Mouse (Mus musculus) kidney, postnatal 0 days (tissue): ENCODE results near the gene Pcnx2. TPM values are rescaled to one million over a fixed set of nuclear protein-coding genes. Genes with fewer than 3 reads are reported as not detected.

Experiments
- ATAC-seq: fragments of 200-750 bp; cut with Nextera tagmentation; replicated peaks from 2 replicates; pipeline ENCODE4 v1.8.0; 2017; ENCODE audit warnings: low read depth, moderate number of reproducible peaks, moderate TSS enrichment, moderate library complexity; ENCODE audit not compliant: low FRiP score
- DNase-seq: peaks from one replicate; pipeline ENCODE4 v3.0.0-alpha.2; 2016; ENCODE audit warnings: low spot score
- H3K27ac ChIP-seq: fragments of 300-500 bp; sonication (generic); 2 replicates; pipeline ENCODE4 v1.5.1; 2014; ENCODE audit warnings: mild to moderate bottlenecking
- H3K27me3 ChIP-seq: fragments of 300-500 bp; sonication (generic); 2 replicates; pipeline ENCODE4 v1.6.1; 2014; ENCODE audit warnings: low read length, mixed read lengths; ENCODE audit not compliant: insufficient read depth
- H3K36me3 ChIP-seq: fragments of 300-500 bp; sonication (generic); 2 replicates; pipeline ENCODE4 v1.6.1; 2014; ENCODE audit warnings: low read length, mixed read lengths; ENCODE audit not compliant: insufficient read depth
- H3K4me1 ChIP-seq: fragments of 300-500 bp; sonication (generic); replicated peaks from 2 replicates; pipeline ENCODE4 v1.6.1; 2014; ENCODE audit warnings: antibody characterized with exemption, low read length, mixed read lengths; ENCODE audit not compliant: insufficient read depth
- H3K4me2 ChIP-seq: fragments of 300-500 bp; sonication (generic); 2 replicates; pipeline ENCODE4 v1.6.1; 2014; ENCODE audit warnings: mild to moderate bottlenecking, low read length, moderate library complexity, mixed read lengths
- H3K4me3 ChIP-seq: fragments of 300-500 bp; sonication (generic); replicated peaks from 2 replicates; pipeline ENCODE4 v1.5.1; 2014; ENCODE audit warnings: low read depth, low read length
- H3K9ac ChIP-seq: fragments of 300-500 bp; sonication (generic); 2 replicates; pipeline ENCODE4 v1.6.1; 2014; ENCODE audit warnings: low read depth, low read length
- H3K9me3 ChIP-seq: fragments of 300-500 bp; sonication (generic); replicated peaks from 2 replicates; pipeline ENCODE4 v1.6.1; 2016; ENCODE audit warnings: low read length, inconsistent platforms, mixed read lengths
- CTCF ChIP-seq: IDR thresholded peaks from 2 replicates; pipeline ENCODE4 v1.5.1; 2016; ENCODE audit warnings: antibody characterized with exemption, low read depth, mild to moderate bottlenecking, moderate library complexity
- WGBS: fragments of 180-500 bp; shearing (Covaris S2); extraction: QIAGEN DNeasy Blood & Tissue Kit; methylation state at CpG from one replicate; pipeline ENCODE4 v1.1.7; 2014; 5-methylcytosine and 5-hydroxymethylcytosine counted together
- polyA plus RNA-seq: library from polyadenylated mRNA; unstranded; fragments of >200 nt; fragmentation: Nextera tagmentation; extraction: Ambion mirVana; gene quantifications from 2 replicates; pipeline ENCODE4 v1.2.1, GENCODE M21; 2015

The Pcnx2 gene
- polyA plus RNA-seq, 1 experiment from 2014 or later = 0.13 TPM

GRCm38 (mm10) chr8:125913206-125913605 lies 15.1 kb upstream of the Pcnx2 start:
- Histone ChIP-seq H3K36me3 (no peaks in the 10 kb centered on the region), H3K4me1 (0 out of 2 replicates have a peak, but pooled peaks cover 3% of the 10 kb centered on the region), H3K9me3 (no peaks in the 10 kb centered on the region), H3K27ac (0 out of 2 replicates have a peak overlapping the region, but pooled peaks have one; percentile 16), H3K4me2 (peak overlapping the region; percentile 95), H3K9ac (no peak overlapping the region), H3K4me3 (no peak overlapping the region), H3K27me3 (peaks cover 19% of the 10 kb centered on the region)
- DNase-seq (no peak), ATAC-seq (no peak)
- WGBS = 77% methylated on average over 4 of the region's 4 CpGs
- TF ChIP-seq CTCF = no peak

GRCm38 (mm10) chr8:125911229-125911580 lies 13.1 kb upstream of the Pcnx2 start:
- Histone ChIP-seq H3K27ac (peak overlapping the region; percentile 54), H3K9ac (peak overlapping the region; percentile 74)

GRCm38 (mm10) chr8:125910365-125911228 lies 12.5 kb upstream of the Pcnx2 start, which contains the start of gene Map3k21:
Map3k21 (plus strand) TSS chr8:125910450.
- peak; percentile 59 for ATAC-seq
- peak; percentile 28 for DNase-seq
- no peaks in the 10 kb centered on the region for H3K36me3 ChIP-seq
- H3K27ac ChIP-seq = peak within 1 kb of the TSS; percentile 54
- H3K4me2 ChIP-seq = peak within 1 kb of the TSS; percentile 95
- WGBS = under 1% methylated on average over 88 of the region's 93 CpGs
- peaks cover 19% of the 10 kb centered on the region for H3K27me3 ChIP-seq
- no peak for TF ChIP-seq CTCF
- peak within 1 kb of the TSS; percentile 74 for H3K9ac ChIP-seq
- H3K9me3 ChIP-seq = no peaks in the 10 kb centered on the region
- H3K4me3 ChIP-seq = peak within 1 kb of the TSS; percentile 62
- H3K4me1 ChIP-seq = no peaks in the 10 kb centered on the region

More at GRCm38 (mm10) chr8:125911229-125911580, 13.1 kb upstream of the Pcnx2 start:
- H3K4me2 ChIP-seq = peak overlapping the region; percentile 95
- no peak for TF ChIP-seq CTCF
- 1% methylated on average over 31 of the region's 31 CpGs for WGBS
- peak overlapping the region; percentile 62 for H3K4me3 ChIP-seq
- H3K27me3 ChIP-seq = peaks cover 19% of the 10 kb centered on the region
- ATAC-seq (no peak), DNase-seq (no peak)
- no peaks in the 10 kb centered on the region for H3K9me3 ChIP-seq
- no peaks in the 10 kb centered on the region for H3K36me3 ChIP-seq
- no peaks in the 10 kb centered on the region for H3K4me1 ChIP-seq

- Histone ChIP-seq H3K9me3 (no peaks in the 10 kb centered on the region), H3K36me3 (no peaks in the 10 kb centered on the region), H3K4me3 (peak overlapping the region; percentile 62), H3K9ac (peak overlapping the region; percentile 41; the same call in 1 of the 2 replicates), H3K27ac (peak overlapping the region; percentile 54), H3K4me2 (peak overlapping the region; percentile 95), H3K4me1 (no peaks in the 10 kb centered on the region), H3K27me3 (peaks cover 19% of the 10 kb centered on the region)
- no peak for TF ChIP-seq CTCF
- 3% methylated on average over 30 of the region's 30 CpGs for WGBS
- ATAC-seq (peak; percentile 95), DNase-seq (peak; percentile 75)
Observed at GRCm38 (mm10) chr8:125909661-125910364, 11.7 kb upstream of the Pcnx2 start.

- Histone ChIP-seq H3K36me3 (no peaks in the 10 kb centered on the region), H3K4me1 (no peaks in the 10 kb centered on the region), H3K4me3 (no peak overlapping the region), H3K27ac (no peak overlapping the region), H3K9ac (no peak overlapping the region), H3K9me3 (no peaks in the 10 kb centered on the region), H3K27me3 (peaks cover 19% of the 10 kb centered on the region), H3K4me2 (no peak overlapping the region)
- peak; percentile 41; the same call in 1 of the 2 replicates for TF ChIP-seq CTCF
- DNase-seq (no peak), ATAC-seq (no peak)
- WGBS = 76% methylated on average over 2 of the region's 2 CpGs
Observed at GRCm38 (mm10) chr8:125907311-125907710, 9.2 kb upstream of the Pcnx2 start.

- H3K9me3 ChIP-seq = no peaks in the 10 kb centered on the region
- no peaks in the 10 kb centered on the region for H3K4me1 ChIP-seq
- no peak overlapping the region for H3K4me2 ChIP-seq
- WGBS = 74% methylated on average over 2 of the region's 2 CpGs
- H3K4me3 ChIP-seq = no peak overlapping the region
- no peak overlapping the region for H3K9ac ChIP-seq
- H3K27me3 ChIP-seq = 0 out of 2 replicates have a peak, but pooled peaks cover 5% of the 10 kb centered on the region
- no peak overlapping the region for H3K27ac ChIP-seq
- ATAC-seq (no peak), DNase-seq (no peak)
- TF ChIP-seq CTCF = no peak
- no peaks in the 10 kb centered on the region for H3K36me3 ChIP-seq
Observed at GRCm38 (mm10) chr8:125905341-125905740, 7.2 kb upstream of the Pcnx2 start.
